Mouse (Mus musculus): ENCODE measurements around the gene Cbr2. TPM values are rescaled to one million over a fixed set of nuclear protein-coding genes. Genes with fewer than 3 reads are reported as not detected.

Cbr2 gene
- total RNA-seq, 2 experiments from 2014 or later: 9.6 to 16.9 TPM

Other genes with a start within 250 kb of the Cbr2 start
- 100 to 1,000 TPM; 156 to 166 TPM for gene Mrpl12, start 247.5 kb downstream of the Cbr2 start, total RNA-seq (2021)
- gene Slc25a10, start 240.3 kb downstream of the Cbr2 start, total RNA-seq (2021): 1 to 10 TPM; 3.2 to 8.7 TPM
- under 1 TPM in 1 of 2 experiments, not detected in 1; 0.31 TPM for gene Gcgr, start 201.4 kb downstream of the Cbr2 start, total RNA-seq (2021)
- gene Mcrip1, start 182.4 kb downstream of the Cbr2 start, total RNA-seq (2021): 10 to 100 TPM; 21.4 to 23.7 TPM
- gene Ppp1r27, start 181.0 kb downstream of the Cbr2 start, total RNA-seq (2021): 100 to 1,000 TPM in 1 of 2 experiments, 10 to 100 TPM in 1; 92.3 to 377 TPM
- gene P4hb, start 158.9 kb downstream of the Cbr2 start, total RNA-seq (2021): 100 to 1,000 TPM; 192 to 198 TPM
- 10 to 100 TPM; 80.1 to 95.2 TPM for gene Arhgdia, start 150.5 kb downstream of the Cbr2 start, total RNA-seq (2021)
- 10 to 100 TPM; 39.1 to 40.5 TPM for gene Alyref, start 133.7 kb downstream of the Cbr2 start, total RNA-seq (2021)
- gene Anapc11, start 133.7 kb downstream of the Cbr2 start, total RNA-seq (2021): 10 to 100 TPM; 50.7 to 51.6 TPM
- gene Npb, start 123.6 kb downstream of the Cbr2 start, total RNA-seq (2021): not detected
- gene Pcyt2, start 114.2 kb downstream of the Cbr2 start, total RNA-seq (2021): 10 to 100 TPM; 30.7 to 34.7 TPM
- gene Sirt7, start 106.9 kb downstream of the Cbr2 start, total RNA-seq (2021): 1 to 10 TPM; 4.3 to 7.2 TPM
- gene Mafg, start 98.5 kb downstream of the Cbr2 start, total RNA-seq (2021): 10 to 100 TPM; 41.8 to 47.1 TPM
- gene Pycr1, start 88.3 kb downstream of the Cbr2 start, total RNA-seq (2021): 1 to 10 TPM; 6.7 to 6.8 TPM
- 100 to 1,000 TPM; 121 to 134 TPM for gene Myadml2, start 84.0 kb downstream of the Cbr2 start, total RNA-seq (2021)
- gene Notum, start 70.9 kb downstream of the Cbr2 start, total RNA-seq (2021): under 1 TPM in 1 of 2 experiments, not detected in 1; 0.18 TPM
- gene Aspscr1, start 59.1 kb downstream of the Cbr2 start, total RNA-seq (2021): 10 to 100 TPM; 25.8 to 28.8 TPM
- 10 to 100 TPM; 25.4 to 32.7 TPM for gene Cenpx, start 18.4 kb downstream of the Cbr2 start, total RNA-seq (2021)
- gene Lrrc45, start 18.2 kb downstream of the Cbr2 start, total RNA-seq (2021): 1 to 10 TPM; 4.0 to 4.3 TPM
- gene Rac3, start 10.6 kb downstream of the Cbr2 start, total RNA-seq (2021): 1 to 10 TPM; 1.2 TPM
- gene Dcxr, start 4.8 kb downstream of the Cbr2 start, total RNA-seq (2021): 1 to 10 TPM; 5.8 to 6.0 TPM
- gene Hmga1b, start 30.7 kb upstream of the Cbr2 start, total RNA-seq (2021): 10 to 100 TPM; 17.1 to 19.8 TPM
- 10 to 100 TPM in 1 of 2 experiments, 1 to 10 TPM in 1; 9.6 to 11.0 TPM for gene Rfng, start 52.1 kb upstream of the Cbr2 start, total RNA-seq (2021)
- gene Gps1, start 52.2 kb upstream of the Cbr2 start, total RNA-seq (2021): 10 to 100 TPM; 50.3 to 53.0 TPM
- 10 to 100 TPM; 32.6 to 36.2 TPM for gene Dus1l, start 64.3 kb upstream of the Cbr2 start, total RNA-seq (2021)
- 10 to 100 TPM; 11.1 to 59.9 TPM for gene Fasn, start 92.4 kb upstream of the Cbr2 start, total RNA-seq (2021)
- 1 to 10 TPM; 2.8 to 2.9 TPM for gene Ccdc57, start 200.8 kb upstream of the Cbr2 start, total RNA-seq (2021)
- 100 to 1,000 TPM; 313 to 418 TPM for gene Slc16a3, start 216.4 kb upstream of the Cbr2 start, total RNA-seq (2021)

Measured in gastrocnemius, postnatal 25 days (tissue).